Mouse (Mus musculus): ENCODE measurements around the gene Afap1l2. TPM values are rescaled to one million over a fixed set of nuclear protein-coding genes. Genes with fewer than 3 reads are reported as not detected.

The Afap1l2 gene
- polyA plus RNA-seq, 2 experiments = 6.8 TPM

DNA sequence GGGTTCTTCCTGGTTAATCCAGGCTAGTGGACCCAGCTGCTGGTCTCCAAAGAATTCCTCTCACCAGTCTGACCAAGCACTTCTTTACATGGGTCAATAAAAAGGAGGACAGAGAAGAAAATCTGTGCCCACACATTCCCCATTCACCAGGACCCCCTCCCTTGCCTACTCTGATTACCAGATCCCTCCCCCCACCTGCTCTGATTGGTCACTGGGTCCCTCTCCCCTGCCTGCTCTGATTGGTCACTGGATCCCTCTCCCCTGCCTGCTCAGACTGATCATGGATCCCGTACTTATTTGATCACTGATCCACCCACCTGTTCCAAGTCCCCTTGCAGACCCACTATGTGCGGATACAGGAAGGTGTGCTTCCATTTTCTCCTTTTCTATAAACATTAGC, 116.6 kb downstream of the Afap1l2 start:
- 43% methylated on average over 2 of the region's 2 CpGs for WGBS
- Histone ChIP-seq H3K4me3 (replicated peaks; ENCODE audit: low read length) (no peak overlapping the region), H3K36me3 (ENCODE audit: control insufficient read depth, insufficient read depth, low read length) (no peaks in the 10 kb centered on the region), H3K9me3 (ENCODE audit: control insufficient read depth, low read length) (no peaks in the 10 kb centered on the region), H3K4me2 (replicated peaks; ENCODE audit: low read depth, low read length, severe bottlenecking) (no peak overlapping the region), H3K9ac (ENCODE audit: low read depth, low read length, severe bottlenecking) (no peak overlapping the region), H3K4me1 (ENCODE audit: control insufficient read depth, insufficient read depth, low read length) (peaks cover 10% of the 10 kb centered on the region; the same call in 1 of the 2 replicates), H3K27ac (replicated peaks; ENCODE audit: low read depth, low read length) (no peak overlapping the region), H3K27me3 (ENCODE audit: control insufficient read depth, insufficient read depth, low read length) (no peaks in the 10 kb centered on the region)
- ATAC-seq (ENCODE audit: low FRiP score, low read depth) = peak; percentile 38; the same call in 1 of the 2 replicates
- no peak for TF ChIP-seq POLR2A (IDR thresholded peaks at IDR 0.05; ENCODE audit: borderline replicate concordance, extremely low read depth, insufficient read depth, insufficient read length)
- no peak for DNase-seq (ENCODE audit: low spot score)

DNA sequence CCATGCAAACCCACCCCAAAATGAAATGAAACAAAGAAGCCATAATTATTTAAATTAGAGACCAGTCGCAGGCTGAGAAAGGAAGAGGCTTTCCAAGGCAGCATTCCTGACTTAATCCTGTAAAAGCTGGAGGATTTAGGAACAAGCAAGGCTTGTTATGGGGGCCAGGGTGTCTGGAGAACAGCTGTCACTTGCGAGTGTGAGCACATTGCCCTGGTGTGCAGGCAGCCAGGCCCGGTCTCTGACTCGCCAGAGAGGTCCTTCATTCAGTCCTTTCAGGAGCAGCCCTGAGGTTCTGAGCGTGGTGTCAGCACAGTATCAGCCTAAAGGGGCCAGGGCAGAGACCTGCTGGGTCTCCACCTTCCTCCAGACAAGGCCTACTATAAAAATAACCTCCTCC, 119.4 kb downstream of the Afap1l2 start:
- Histone ChIP-seq H3K4me3 (replicated peaks; ENCODE audit: low read length) (no peak overlapping the region), H3K36me3 (ENCODE audit: control insufficient read depth, insufficient read depth, low read length) (no peaks in the 10 kb centered on the region), H3K27me3 (ENCODE audit: control insufficient read depth, insufficient read depth, low read length) (no peaks in the 10 kb centered on the region), H3K9me3 (ENCODE audit: control insufficient read depth, low read length) (no peaks in the 10 kb centered on the region), H3K9ac (ENCODE audit: low read depth, low read length, severe bottlenecking) (no peak overlapping the region), H3K4me2 (replicated peaks; ENCODE audit: low read depth, low read length, severe bottlenecking) (no peak overlapping the region), H3K4me1 (ENCODE audit: control insufficient read depth, insufficient read depth, low read length) (peaks cover 10% of the 10 kb centered on the region; the same call in 1 of the 2 replicates), H3K27ac (replicated peaks; ENCODE audit: low read depth, low read length) (no peak overlapping the region)
- no peak for TF ChIP-seq POLR2A (IDR thresholded peaks at IDR 0.05; ENCODE audit: borderline replicate concordance, extremely low read depth, insufficient read depth, insufficient read length)
- WGBS = 26% methylated on average over 5 of the region's 5 CpGs
- ATAC-seq (ENCODE audit: low FRiP score, low read depth) = peak; percentile 75
- DNase-seq (ENCODE audit: low spot score) = peak; percentile 60

DNA sequence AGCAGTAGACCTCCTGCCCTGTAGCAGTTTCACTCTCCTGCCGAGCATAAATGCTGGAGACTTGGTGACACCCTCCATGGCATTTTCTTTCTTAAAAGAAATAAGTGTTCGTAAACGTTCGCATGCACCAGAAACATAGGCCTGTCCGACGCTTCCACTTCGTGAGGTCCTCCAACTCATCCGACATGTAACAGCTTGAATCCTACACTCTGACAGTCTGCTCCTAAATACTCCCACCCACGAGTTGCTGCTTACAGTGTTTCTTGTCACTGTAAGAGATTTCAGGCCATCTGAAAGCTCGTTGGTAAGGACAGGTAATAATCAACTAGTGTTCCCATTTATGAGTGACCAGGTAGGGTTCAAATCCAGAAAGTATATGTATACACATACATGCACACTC, 120.1 kb downstream of the Afap1l2 start:
- Histone ChIP-seq H3K36me3 (ENCODE audit: control insufficient read depth, insufficient read depth, low read length) (no peaks in the 10 kb centered on the region), H3K4me2 (replicated peaks; ENCODE audit: low read depth, low read length, severe bottlenecking) (no peak overlapping the region), H3K9ac (ENCODE audit: low read depth, low read length, severe bottlenecking) (no peak overlapping the region), H3K27me3 (ENCODE audit: control insufficient read depth, insufficient read depth, low read length) (no peaks in the 10 kb centered on the region), H3K4me3 (replicated peaks; ENCODE audit: low read length) (no peak overlapping the region), H3K27ac (replicated peaks; ENCODE audit: low read depth, low read length) (no peak overlapping the region), H3K9me3 (ENCODE audit: control insufficient read depth, low read length) (no peaks in the 10 kb centered on the region), H3K4me1 (ENCODE audit: control insufficient read depth, insufficient read depth, low read length) (peaks cover 10% of the 10 kb centered on the region; the same call in 1 of the 2 replicates)
- 64% methylated on average over 10 of the region's 10 CpGs for WGBS
- DNase-seq (ENCODE audit: low spot score) (no peak), ATAC-seq (ENCODE audit: low FRiP score, low read depth) (no peak)
- TF ChIP-seq POLR2A (IDR thresholded peaks at IDR 0.05; ENCODE audit: borderline replicate concordance, extremely low read depth, insufficient read depth, insufficient read length) = no peak

DNA sequence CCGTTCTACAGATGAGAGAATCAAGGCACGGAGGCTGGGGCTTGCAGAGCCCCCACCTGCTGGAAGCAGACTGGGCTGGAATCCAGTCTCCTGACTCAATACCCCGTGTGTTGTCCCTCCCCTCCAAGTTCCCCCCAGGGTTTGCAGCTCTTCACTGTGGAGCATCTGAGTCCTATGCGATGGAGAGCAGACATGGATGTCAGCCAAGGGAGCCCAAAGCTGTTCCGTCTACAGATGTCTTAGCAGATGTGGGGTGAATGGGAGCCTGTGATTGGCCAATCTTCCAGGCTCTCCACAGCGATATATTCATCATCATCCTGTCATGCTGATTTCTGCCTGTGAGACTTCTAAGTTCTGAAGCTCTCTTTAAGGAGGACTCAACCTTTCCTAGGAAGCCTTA, 130.7 kb downstream of the Afap1l2 start:
- H3K9ac ChIP-seq (ENCODE audit: low read depth, low read length, severe bottlenecking) = no peak overlapping the region
- H3K4me1 ChIP-seq (ENCODE audit: control insufficient read depth, insufficient read depth, low read length) = peaks cover 40% of the 10 kb centered on the region
- DNase-seq (ENCODE audit: low spot score) (peak; percentile 75), ATAC-seq (ENCODE audit: low FRiP score, low read depth) (peak; percentile 54; the same call in 1 of the 2 replicates)
- H3K27me3 ChIP-seq (ENCODE audit: control insufficient read depth, insufficient read depth, low read length) = peaks cover 42% of the 10 kb centered on the region
- no peak overlapping the region for H3K27ac ChIP-seq (replicated peaks; ENCODE audit: low read depth, low read length)
- H3K36me3 ChIP-seq (ENCODE audit: control insufficient read depth, insufficient read depth, low read length) = no peaks in the 10 kb centered on the region
- WGBS = 38% methylated on average over 6 of the region's 6 CpGs
- H3K4me2 ChIP-seq (replicated peaks; ENCODE audit: low read depth, low read length, severe bottlenecking) = no peak overlapping the region
- no peak overlapping the region for H3K4me3 ChIP-seq (replicated peaks; ENCODE audit: low read length)
- TF ChIP-seq POLR2A (IDR thresholded peaks at IDR 0.05; ENCODE audit: borderline replicate concordance, extremely low read depth, insufficient read depth, insufficient read length) = no peak
- no peaks in the 10 kb centered on the region for H3K9me3 ChIP-seq (ENCODE audit: control insufficient read depth, low read length)

DNA sequence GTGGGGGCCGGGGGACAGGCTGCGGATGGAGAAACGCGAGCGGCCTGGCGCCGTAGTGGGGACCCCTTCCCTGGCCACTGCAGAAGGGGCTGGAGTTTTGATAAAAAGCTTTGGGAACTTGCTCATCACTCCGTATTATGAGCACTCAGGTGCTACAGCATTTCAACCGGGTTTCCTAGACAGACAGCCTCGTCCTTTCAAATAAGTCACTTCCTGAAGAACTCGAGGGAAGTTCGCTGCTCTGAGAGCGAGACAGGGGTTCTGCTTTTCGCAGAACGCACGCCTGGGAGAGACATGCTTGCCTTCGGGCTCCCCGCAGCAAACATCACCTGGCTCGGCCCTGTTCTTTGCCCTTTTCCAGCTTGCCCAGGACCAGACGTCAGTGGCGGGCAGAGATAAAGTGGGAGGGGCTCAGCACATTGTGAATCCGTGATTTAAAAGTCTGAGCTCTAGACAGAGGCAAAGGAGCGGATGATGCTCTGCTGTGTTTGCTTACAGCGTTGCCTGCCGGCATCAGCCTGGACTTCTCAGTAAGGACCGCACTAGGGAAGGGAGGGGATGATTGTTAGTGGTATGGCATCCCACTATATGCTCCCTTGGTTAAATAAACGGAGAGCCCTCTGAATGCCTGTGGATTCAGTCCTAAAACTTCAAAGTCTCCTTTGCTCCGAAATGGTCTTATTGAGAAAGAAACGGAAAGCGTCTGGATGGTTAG, 133.3 kb downstream of the Afap1l2 start:
- peak overlapping the region; percentile 51 for H3K9ac ChIP-seq (ENCODE audit: low read depth, low read length, severe bottlenecking)
- H3K27me3 ChIP-seq (ENCODE audit: control insufficient read depth, insufficient read depth, low read length) = peaks cover 42% of the 10 kb centered on the region
- no peak for DNase-seq (ENCODE audit: low spot score)

More for the DNA sequence above, 133.3 kb downstream of the Afap1l2 start:
- no peak for ATAC-seq (ENCODE audit: low FRiP score, low read depth)
- Histone ChIP-seq H3K4me2 (replicated peaks; ENCODE audit: low read depth, low read length, severe bottlenecking) (peak overlapping the region; percentile 96), H3K9me3 (ENCODE audit: control insufficient read depth, low read length) (no peaks in the 10 kb centered on the region), H3K36me3 (ENCODE audit: control insufficient read depth, insufficient read depth, low read length) (no peaks in the 10 kb centered on the region), H3K4me1 (ENCODE audit: control insufficient read depth, insufficient read depth, low read length) (peaks cover 33% of the 10 kb centered on the region), H3K27ac (replicated peaks; ENCODE audit: low read depth, low read length) (no peak overlapping the region), H3K4me3 (replicated peaks; ENCODE audit: low read length) (peak overlapping the region; percentile 49)
- no peak for TF ChIP-seq POLR2A (IDR thresholded peaks at IDR 0.05; ENCODE audit: borderline replicate concordance, extremely low read depth, insufficient read depth, insufficient read length)
- WGBS = 6% methylated on average over 30 of the region's 30 CpGs
